Mouse (Mus musculus): Measurements from ENCODE around the gene Exosc7.

DNA sequence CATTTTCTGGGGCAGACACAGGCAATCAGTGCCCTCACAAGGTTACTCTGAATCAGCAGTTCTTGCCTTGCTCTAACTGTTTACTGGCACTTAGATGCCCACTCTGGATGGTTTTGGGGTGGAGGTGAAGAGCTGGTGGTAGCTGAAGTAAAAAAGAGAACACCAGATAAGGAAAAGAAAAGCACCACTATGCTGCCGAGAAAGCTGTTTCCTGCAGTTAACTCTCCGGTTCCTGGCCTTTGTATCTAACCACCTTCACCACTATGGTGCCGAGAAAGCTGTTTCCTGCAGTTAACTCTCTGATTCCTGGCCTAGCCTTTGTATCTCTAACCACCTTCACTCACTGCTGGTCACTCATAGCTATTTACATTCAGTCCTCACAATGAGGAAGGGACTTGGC, 25.5 kb upstream of the Exosc7 start:
- TF ChIP-seq POLR2A (IDR thresholded peaks at IDR 0.05; ENCODE audit: control insufficient read depth, extremely low read depth, insufficient read depth, low read length, poor library complexity) (no peak), CTCF (IDR thresholded peaks at IDR 0.05; ENCODE audit: borderline replicate concordance, control insufficient read depth, extremely low read depth, insufficient read depth, low read length, poor library complexity) (no peak)

Measured in thymus, adult 2 months (tissue).